Mouse (Mus musculus) myocyte (in vitro differentiated cells): Measurements from ENCODE around the gene Ctsh. TPM values are rescaled to one million over a fixed set of nuclear protein-coding genes. Genes with fewer than 3 reads are reported as not detected.
"Not testable (repeated sequence)": the region's sequence is repeated elsewhere in the genome, so short reads cannot be mapped to it uniquely, and the experiment has no call there.

Experiments used
- H3K27me3 ChIP-seq: one replicate; pipeline ENCODE4 v1.6.1; 2011; ENCODE audit not compliant: control insufficient read depth, insufficient read depth, insufficient read length
- H3K36me3 ChIP-seq: one replicate; pipeline ENCODE4 v1.6.1; 2011; ENCODE audit not compliant: control insufficient read depth, insufficient read depth
- H3K4me2 ChIP-seq: one replicate; pipeline ENCODE4 v1.6.1; 2011; ENCODE audit warnings: low read depth, control low read depth
- H3K4me3 ChIP-seq: one replicate; pipeline ENCODE4 v1.5.1; 2011; ENCODE audit warnings: mild to moderate bottlenecking, control low read depth, moderate library complexity
- H3K79me2 ChIP-seq: one replicate; pipeline ENCODE4 v1.6.1; 2011; ENCODE audit not compliant: control insufficient read depth, insufficient read depth
- H3ac ChIP-seq: one replicate; pipeline ENCODE4 v1.6.1; 2011; ENCODE audit not compliant: control insufficient read depth, insufficient read length
- CEBPB ChIP-seq: IDR thresholded peaks from 2 replicates; pipeline ENCODE4 v1.6.1; 2011; ENCODE audit warnings: mild to moderate bottlenecking, moderate library complexity; ENCODE audit not compliant: poor library complexity, insufficient read depth, severe bottlenecking
- E2F4 ChIP-seq: IDR thresholded peaks from one replicate; pipeline ENCODE4 v1.6.1; 2011; ENCODE audit warnings: mild to moderate bottlenecking, control low read depth, moderate library complexity; ENCODE audit not compliant: insufficient read depth
- MAX ChIP-seq: IDR thresholded peaks from one replicate; pipeline ENCODE4 v1.6.1; 2011; ENCODE audit warnings: low read depth, mild to moderate bottlenecking, control low read depth
- MYOD1 ChIP-seq, 3 experiments: IDR thresholded peaks; one replicate each; pipeline ENCODE4 v1.6.1; 2011; ENCODE audit warnings: control low read depth in 2 of 3, low read depth in 2 of 3, mild to moderate bottlenecking in 2 of 3, moderate library complexity in 1 of 3; ENCODE audit not compliant: insufficient read length in 2 of 3, control insufficient read depth in 1 of 3
- MYOG ChIP-seq, 3 experiments: IDR thresholded peaks; one replicate each; pipeline ENCODE4 v1.6.1; 2011; ENCODE audit warnings: control low read depth in 2 of 3, low read depth in 2 of 3, mild to moderate bottlenecking in 2 of 3; ENCODE audit not compliant: insufficient read length in 2 of 3, control insufficient read depth in 1 of 3, insufficient read depth in 1 of 3
- POLR2A ChIP-seq: IDR thresholded peaks from one replicate; pipeline ENCODE4 v1.6.1; 2011; ENCODE audit warnings: low read depth, mild to moderate bottlenecking, control low read depth, moderate library complexity; ENCODE audit not compliant: insufficient read length
- POLR2AphosphoS2 ChIP-seq: IDR thresholded peaks from one replicate; pipeline ENCODE4 v1.6.1; 2011; ENCODE audit warnings: low read depth, control low read depth; ENCODE audit not compliant: insufficient read length
- REST ChIP-seq: IDR thresholded peaks from one replicate; pipeline ENCODE4 v1.6.1; 2011; ENCODE audit warnings: mild to moderate bottlenecking, control low read depth, moderate library complexity; ENCODE audit not compliant: insufficient read depth, insufficient read length
- SRF ChIP-seq: IDR thresholded peaks from one replicate; pipeline ENCODE4 v1.6.1; 2011; ENCODE audit warnings: low read depth; ENCODE audit not compliant: control insufficient read depth, insufficient read length
- TCF12 ChIP-seq: IDR thresholded peaks from one replicate; pipeline ENCODE4 v1.6.1; 2011; ENCODE audit warnings: mild to moderate bottlenecking, control low read depth; ENCODE audit not compliant: poor library complexity, insufficient read depth, severe bottlenecking
- TCF3 ChIP-seq: IDR thresholded peaks from one replicate; pipeline ENCODE4 v1.6.1; 2011; ENCODE audit warnings: low read depth, control low read depth; ENCODE audit not compliant: insufficient read length
- USF1 ChIP-seq: IDR thresholded peaks from one replicate; pipeline ENCODE4 v1.6.1; 2011; ENCODE audit warnings: low read depth, mild to moderate bottlenecking, control low read depth, moderate library complexity
- polyA plus RNA-seq: library from polyadenylated mRNA; unstranded; fragments of >200 nt; fragmentation: generic; extraction: Trizol; gene quantifications from one replicate; pipeline ENCODE4 v1.2.1, GENCODE M21; 2012; ENCODE audit warnings: missing spikeins

The Ctsh gene
- polyA plus RNA-seq, 1 experiment = 3.5 TPM

- no peak overlapping the region for H3K4me3 ChIP-seq
- no peaks in the 10 kb centered on the region for H3K79me2 ChIP-seq
- H3K27me3 ChIP-seq = no peaks in the 10 kb centered on the region
- no peaks in the 10 kb centered on the region for H3K36me3 ChIP-seq
- no peak overlapping the region for H3ac ChIP-seq
- no peak overlapping the region for H3K4me2 ChIP-seq
- TF ChIP-seq POLR2AphosphoS2 (no peak), USF1 (no peak), MYOG (IDR thresholded peaks at IDR 0.05; ENCODE audit: control insufficient read depth in 1 of 3, insufficient read depth in 1 of 3, insufficient read length in 2 of 3, low read depth in 2 of 3) (no peak), POLR2A (no peak), TCF3 (no peak), REST (no peak), MYOD1 (IDR thresholded peaks at IDR 0.05; ENCODE audit: control insufficient read depth in 1 of 3, insufficient read length in 2 of 3, low read depth in 2 of 3) (no peak), E2F4 (no peak), MAX (no peak)
Measured at GRCm38 (mm10) chr9:90070174-90070573, 16.2 kb downstream of the Ctsh start.

GRCm38 (mm10) chr9:90075336-90075735 is 21.4 kb downstream of the Ctsh start:
- Histone ChIP-seq H3K27me3 (no peaks in the 10 kb centered on the region), H3ac (no peak overlapping the region), H3K36me3 (no peaks in the 10 kb centered on the region), H3K79me2 (no peaks in the 10 kb centered on the region), H3K4me2 (no peak overlapping the region), H3K4me3 (no peak overlapping the region)
- TF ChIP-seq REST (no peak), TCF3 (no peak), MYOG (IDR thresholded peaks at IDR 0.05; ENCODE audit: control insufficient read depth in 1 of 3, insufficient read depth in 1 of 3, insufficient read length in 2 of 3, low read depth in 2 of 3) (no peak), E2F4 (no peak), SRF (no peak), MAX (no peak), USF1 (no peak), MYOD1 (IDR thresholded peaks at IDR 0.05; ENCODE audit: control insufficient read depth in 1 of 3, insufficient read length in 2 of 3, low read depth in 2 of 3) (no peak), TCF12 (no peak), CEBPB (no peak), POLR2A (no peak), POLR2AphosphoS2 (no peak)

- H3ac ChIP-seq = no peak overlapping the region
- no peak overlapping the region for H3K4me3 ChIP-seq
- no peak overlapping the region for H3K4me2 ChIP-seq
- no peaks in the 10 kb centered on the region for H3K36me3 ChIP-seq
- H3K79me2 ChIP-seq = no peaks in the 10 kb centered on the region
- H3K27me3 ChIP-seq = no peaks in the 10 kb centered on the region
- TF ChIP-seq POLR2A (no peak), MAX (no peak), MYOD1 (IDR thresholded peaks at IDR 0.05; ENCODE audit: control insufficient read depth in 1 of 3, insufficient read length in 2 of 3, low read depth in 2 of 3) (no peak), TCF3 (no peak), TCF12 (no peak), SRF (no peak), USF1 (no peak), E2F4 (no peak), REST (no peak), POLR2AphosphoS2 (no peak), MYOG (IDR thresholded peaks at IDR 0.05; ENCODE audit: control insufficient read depth in 1 of 3, insufficient read depth in 1 of 3, insufficient read length in 2 of 3, low read depth in 2 of 3) (no peak), CEBPB (no peak)
Measured at GRCm38 (mm10) chr9:90076131-90076530, 22.2 kb downstream of the Ctsh start.

GRCm38 (mm10) chr9:90076849-90077461 is 23.0 kb downstream of the Ctsh start:
- no peaks in the 10 kb centered on the region for H3K79me2 ChIP-seq
- TF ChIP-seq POLR2A (no peak), CEBPB (no peak), MYOD1 (IDR thresholded peaks at IDR 0.05; ENCODE audit: control insufficient read depth in 1 of 3, insufficient read length in 2 of 3, low read depth in 2 of 3) (no peak), USF1 (no peak), POLR2AphosphoS2 (no peak)
- H3K4me2 ChIP-seq = no peak overlapping the region
- no peaks in the 10 kb centered on the region for H3K27me3 ChIP-seq
- no peaks in the 10 kb centered on the region for H3K36me3 ChIP-seq
- H3ac ChIP-seq = no peak overlapping the region
- H3K4me3 ChIP-seq = no peak overlapping the region

- H3K79me2 ChIP-seq, H3K4me3 ChIP-seq, H3K36me3 ChIP-seq, H3ac ChIP-seq, H3K4me2 ChIP-seq, H3K27me3 ChIP-seq: not testable (repeated sequence)
Measured at GRCm38 (mm10) chr9:90081961-90082360, 28.0 kb downstream of the Ctsh start.
